Mouse (Mus musculus): Measurements from ENCODE around the gene Rer1. TPM values are rescaled to one million over a fixed set of nuclear protein-coding genes. Genes with fewer than 3 reads are reported as not detected.

Gene Rer1
- polyA plus RNA-seq, 2 experiments from 2014 or later: 84.8 to 110 TPM

DNA sequence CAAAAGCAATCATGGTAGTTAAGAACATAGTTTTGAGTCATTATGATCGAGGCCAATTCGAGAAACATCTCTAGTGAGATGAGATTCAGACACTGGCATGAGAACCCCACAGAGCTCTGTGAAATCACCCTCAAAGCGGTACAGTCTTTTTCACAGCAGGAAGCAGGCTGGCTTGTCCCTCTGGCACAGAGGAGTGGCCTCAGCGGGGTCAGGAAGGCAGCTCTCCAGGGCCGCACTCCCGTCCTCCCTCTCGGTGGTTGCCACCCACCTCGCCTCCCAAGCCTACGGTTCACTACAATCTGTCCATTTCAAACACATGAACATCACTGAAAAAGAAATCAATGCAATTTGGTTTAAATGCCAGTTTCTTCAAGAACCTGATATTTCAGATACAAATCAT, 11.8 kb downstream of the Rer1 start:
- ATAC-seq: no peak

DNA sequence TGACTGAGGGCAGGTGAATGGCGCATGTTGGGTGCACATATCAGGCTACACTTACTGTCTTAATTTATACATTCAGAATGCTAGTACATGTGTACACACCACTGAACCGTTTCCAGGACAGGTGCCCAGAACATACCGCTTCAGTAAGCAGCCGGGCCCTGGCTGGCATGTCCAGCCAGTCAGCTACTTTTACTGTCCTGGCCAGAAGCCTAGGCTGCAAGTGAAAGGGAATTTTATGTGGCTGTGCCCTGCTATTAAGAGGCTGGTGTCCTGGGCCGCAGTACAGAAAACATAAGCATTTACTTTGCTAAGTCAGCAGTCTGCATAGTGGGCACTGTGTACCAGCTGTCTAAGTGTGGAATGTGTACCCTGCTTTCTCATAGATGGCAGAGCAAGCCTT, 15.3 kb downstream of the Rer1 start:
- ATAC-seq: no peak

DNA sequence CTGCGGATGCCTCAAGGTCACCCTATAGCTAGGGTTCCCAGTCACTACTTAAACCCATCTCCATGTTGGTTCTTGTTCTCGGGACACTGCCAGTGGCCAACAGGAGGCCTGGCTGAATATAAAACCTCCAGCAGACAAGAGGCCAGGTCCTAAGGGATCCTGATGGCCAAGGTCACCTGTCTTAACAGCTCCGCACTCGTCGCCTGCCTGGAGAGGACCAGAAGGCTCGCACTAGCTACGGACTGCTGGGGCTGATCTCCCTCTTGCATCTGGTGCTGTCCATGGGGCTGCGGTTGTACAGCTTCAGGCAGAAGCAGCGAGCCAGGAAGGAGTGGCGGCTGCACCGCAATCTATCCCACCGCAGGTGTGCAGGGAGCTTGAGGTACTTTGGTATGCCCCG, 16.0 kb downstream of the Rer1 start:
- ATAC-seq: no peak

DNA sequence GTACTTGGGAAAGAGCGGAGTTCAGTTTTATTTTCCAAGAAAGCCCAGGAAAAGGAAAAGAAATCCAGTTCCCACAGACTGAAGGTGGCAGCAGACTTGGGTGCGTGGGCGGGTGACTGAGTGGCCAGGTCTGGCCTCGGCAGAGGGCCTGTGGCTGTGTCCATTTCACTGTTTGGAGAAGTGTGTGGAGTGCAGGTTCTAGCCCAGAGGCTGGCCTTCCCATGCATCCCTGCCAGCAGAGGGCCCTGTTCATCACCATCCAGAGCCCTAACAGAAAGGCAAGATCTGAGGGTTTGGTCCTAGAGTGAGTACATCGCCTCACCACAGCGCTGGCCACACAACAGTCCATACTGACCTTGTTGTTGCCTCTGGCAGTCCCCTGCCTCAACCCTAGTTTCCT, 17.0 kb downstream of the Rer1 start:
- no peak for ATAC-seq

DNA sequence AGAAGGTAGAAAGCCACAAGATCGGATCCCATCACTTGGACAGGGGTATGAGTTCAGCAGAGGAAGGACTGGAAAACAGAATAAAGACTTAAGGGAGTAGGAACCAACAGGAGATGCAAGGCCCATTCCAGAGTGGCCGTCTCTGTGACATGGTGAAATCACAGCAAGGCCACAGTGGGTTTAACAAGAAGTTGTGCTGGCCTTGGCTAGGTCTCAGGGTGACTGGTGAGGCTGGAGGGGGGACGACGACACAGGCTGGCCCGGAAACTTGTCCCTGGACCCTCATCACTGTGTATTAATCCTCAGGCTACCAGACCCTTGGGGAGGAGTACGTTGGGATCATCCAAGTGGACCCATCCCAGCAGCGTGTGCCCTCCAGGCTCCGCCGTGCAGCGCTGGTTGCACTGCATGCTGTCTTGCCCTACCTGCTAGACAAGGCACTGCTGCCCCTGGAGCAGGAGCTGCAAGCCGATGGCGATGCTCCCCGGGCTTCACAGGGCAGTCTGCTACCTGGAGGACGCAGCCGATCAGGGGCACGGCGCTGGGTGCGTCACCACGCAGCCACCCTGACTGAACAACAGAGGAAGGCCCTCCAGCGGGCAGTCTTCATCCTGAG, 17.7 kb downstream of the Rer1 start:
- no peak for ATAC-seq

DNA sequence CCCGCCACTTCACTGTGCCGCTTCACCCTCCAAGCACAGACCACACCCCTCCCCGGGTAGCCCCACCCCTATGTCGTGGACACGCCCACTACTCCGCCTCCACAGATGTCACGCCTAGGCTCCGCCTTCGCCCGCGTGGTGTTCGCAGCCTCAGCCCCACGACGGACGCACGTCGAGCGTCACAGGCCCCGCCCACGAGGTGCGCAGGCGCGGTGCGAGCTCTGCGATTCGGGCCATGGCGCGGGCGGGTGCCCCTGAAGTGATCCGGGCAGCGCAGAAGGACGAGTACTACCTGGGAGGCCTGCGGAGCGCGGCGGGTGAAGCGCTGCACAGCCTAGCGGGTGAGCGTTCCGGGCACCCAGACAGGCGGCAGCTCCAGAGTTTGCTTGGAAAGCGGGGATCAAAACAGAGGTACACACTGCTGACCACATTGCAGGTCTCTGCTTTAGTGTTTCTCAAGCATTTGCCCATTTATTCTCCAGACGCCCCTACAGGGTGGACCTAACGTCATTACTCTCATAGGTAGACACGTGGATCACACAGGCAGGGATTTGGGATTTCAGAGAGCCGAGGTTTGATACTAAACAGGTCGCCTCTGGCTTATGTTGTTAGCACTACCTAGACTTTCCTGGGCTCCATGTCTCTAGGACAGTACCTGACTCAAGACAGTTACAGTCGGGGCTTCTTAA, 19.2 kb downstream of the Rer1 start, which contains the start of gene Pex10:
TSS of gene Pex10 (plus strand) at position 183 of the 689 bp plus-strand sequence.
- ATAC-seq: peak; percentile 94

DNA sequence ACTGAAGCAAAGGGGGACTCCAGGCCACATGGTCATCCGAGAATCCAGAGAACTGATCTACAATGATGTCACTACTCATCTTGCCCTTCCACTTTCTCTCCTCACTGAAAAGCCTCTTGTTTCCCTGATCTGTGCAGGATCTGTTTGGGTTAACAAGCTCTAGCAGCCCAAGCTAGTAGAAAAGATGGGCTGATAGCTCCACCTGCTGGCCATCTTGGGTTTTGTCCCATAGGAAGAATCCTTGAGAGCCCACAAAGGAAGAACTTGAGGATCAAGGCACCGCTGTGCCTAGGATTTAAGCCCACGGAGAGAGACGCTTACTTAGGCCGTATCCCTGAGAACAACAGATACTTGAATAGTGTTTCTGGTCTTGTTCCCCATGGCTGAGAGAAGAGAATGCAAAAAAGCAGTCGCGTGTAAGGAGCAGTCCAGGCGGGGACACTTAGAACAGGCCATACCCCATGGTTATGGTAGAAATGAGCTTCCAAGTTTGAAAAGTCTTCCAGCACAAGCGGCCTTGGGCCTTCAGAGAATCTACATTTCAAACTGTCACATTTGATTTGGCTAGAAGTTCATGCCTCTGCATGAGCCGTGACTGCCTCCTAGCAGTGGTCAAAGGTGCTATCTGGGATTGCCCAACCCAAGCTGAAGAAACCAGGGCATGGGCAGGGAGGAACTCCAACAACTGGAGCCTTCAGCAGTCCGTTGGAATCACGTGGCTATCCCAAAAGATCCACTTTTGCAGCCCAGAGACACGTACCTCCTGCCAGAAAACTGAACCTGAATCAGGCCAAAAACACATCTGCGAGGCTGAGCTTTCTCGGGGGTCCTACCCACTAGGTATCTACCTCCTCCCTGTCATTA, 20.0 kb downstream of the Rer1 start:
- peak; percentile 40 for ATAC-seq

DNA sequence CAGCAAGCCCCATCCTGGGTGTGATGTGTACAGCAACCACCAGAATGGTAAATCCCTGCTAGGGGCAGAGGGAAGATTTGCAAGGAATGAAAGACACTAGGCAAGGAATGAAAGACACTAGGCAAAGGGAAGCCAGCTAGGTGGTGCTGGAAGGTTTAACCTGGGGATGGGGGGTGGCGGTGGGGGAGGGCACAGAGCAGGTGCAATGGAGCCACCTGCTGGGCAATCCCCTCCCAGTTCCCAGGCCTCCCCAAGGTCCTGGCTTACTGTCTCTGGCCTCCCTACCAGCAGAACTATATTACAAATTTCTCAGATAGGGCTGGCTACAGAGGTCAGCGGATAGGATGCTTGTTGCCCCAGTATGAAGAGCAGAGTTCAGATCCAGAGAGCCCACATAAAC, 21.7 kb downstream of the Rer1 start:
- ATAC-seq: no peak

DNA sequence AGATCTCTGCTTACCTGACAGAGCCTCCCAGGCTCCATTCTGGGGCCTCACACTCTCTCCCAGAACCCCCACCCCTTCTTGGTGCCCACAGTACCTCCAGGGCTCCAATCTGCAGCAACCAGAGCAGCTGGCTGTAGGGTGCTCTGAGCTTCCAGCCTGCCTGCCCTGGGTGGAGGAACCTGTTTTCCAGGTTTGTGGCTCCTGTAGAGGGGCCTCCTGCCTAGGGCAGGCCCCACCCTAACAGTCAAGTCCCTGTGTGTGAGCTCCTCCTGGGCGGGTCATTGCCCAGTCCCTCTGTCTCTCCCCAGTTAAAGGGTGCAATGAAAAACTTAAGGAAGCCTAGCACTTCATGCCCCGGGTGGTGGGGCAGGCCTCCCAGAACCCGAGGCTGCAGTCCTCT, 22.3 kb downstream of the Rer1 start:
- ATAC-seq: no peak

DNA sequence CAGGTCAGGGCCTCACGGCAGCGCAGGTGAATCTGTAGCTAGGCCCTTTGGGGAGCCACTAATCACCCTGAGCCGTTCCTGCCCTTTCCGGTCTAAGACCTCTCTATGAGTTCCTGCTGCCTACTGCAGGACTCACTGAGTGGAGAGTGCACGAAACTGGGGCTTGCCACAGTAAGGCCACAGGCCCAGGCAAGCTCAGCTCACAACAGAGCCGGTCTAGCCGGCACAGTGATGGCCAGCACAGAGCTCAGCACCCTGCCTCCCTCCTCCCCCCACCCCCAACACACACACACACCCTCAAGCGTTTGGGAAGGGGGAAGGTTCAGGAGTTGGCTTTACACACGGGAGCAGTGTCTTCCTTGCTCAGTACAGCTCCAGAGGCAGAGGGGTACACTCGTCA, 27.9 kb downstream of the Rer1 start:
- ATAC-seq: no peak

DNA sequence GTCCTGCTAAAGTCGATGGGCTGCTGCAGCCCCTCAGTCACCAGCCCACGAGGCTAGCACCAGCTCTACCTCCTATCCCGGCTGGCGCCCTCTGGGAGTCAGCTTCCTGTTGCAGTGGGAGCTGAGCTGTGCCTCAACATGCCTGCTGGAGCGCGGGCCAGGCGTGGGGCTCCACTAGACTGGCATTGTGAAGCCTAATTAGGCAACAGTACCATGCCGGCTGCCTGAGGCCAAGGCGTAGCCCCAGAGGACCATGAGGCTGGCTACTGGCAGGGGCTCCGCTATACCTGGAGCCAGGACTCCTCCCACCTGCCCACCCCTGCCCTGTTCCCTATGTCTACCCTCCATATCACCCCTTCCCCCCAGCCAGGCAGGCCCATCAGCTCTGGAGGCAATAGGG, 29.5 kb downstream of the Rer1 start, which contains the start of gene Plch2:
TSS of gene Plch2 (minus strand) at position 61 of the 400 bp plus-strand sequence.
- ATAC-seq: no peak

DNA sequence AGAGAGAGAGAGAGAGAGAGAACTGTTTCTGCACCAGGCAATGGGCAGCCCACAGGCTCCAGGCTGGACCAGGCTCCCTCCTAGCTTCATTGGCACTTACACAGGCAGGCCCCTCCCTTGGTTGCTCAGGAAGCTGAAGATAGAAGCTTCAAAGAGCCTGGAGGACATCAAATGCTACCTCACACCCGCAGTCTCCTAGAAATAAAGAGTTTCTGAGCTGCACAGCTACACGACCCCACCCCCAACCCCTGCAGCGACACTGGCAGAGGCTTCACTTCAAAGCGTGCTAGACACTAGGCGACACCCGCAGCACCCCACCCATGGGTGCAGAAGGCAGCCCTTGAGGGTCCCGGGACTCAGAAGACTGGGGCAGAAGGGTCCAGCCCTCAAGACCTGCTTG, 36.1 kb downstream of the Rer1 start:
- peak; percentile 64 for ATAC-seq

DNA sequence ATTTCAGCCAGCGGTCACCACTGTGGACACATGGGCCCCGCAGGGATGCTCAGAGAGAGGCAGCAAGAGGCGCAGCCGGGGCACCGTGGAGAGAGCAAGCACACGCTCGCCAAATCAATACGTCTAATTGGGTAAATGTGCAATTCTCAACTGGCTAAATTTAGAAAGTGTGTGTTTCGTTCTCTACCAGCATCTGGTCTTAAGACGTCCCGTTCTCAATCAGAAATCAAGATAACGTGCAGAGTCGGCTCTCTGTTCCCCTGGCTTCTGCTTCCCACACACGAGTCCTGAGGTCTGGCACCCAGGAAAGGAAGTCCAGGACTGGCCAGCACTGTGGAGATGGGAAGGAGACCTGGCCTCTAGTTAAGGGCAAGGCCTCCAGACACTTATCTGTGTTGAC, 39.5 kb downstream of the Rer1 start:
- ATAC-seq: no peak

DNA sequence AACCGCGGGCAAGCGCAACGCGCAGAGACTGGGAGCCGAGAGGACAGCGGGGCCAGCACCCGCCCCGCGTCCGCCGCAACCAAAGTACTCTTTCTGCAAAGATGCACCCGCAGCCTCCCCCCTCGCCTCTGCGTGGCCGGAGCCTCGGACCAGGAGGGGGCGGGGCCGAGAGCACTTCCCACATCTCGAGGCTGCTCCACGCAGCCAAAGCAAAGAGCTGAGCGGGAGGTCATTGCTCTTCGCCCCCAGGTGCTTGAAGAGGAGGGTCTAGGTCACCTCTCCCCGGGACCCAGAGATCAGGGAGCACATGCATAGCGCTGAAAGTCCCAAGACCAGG, 42.9 kb downstream of the Rer1 start:
- no peak for ATAC-seq

DNA sequence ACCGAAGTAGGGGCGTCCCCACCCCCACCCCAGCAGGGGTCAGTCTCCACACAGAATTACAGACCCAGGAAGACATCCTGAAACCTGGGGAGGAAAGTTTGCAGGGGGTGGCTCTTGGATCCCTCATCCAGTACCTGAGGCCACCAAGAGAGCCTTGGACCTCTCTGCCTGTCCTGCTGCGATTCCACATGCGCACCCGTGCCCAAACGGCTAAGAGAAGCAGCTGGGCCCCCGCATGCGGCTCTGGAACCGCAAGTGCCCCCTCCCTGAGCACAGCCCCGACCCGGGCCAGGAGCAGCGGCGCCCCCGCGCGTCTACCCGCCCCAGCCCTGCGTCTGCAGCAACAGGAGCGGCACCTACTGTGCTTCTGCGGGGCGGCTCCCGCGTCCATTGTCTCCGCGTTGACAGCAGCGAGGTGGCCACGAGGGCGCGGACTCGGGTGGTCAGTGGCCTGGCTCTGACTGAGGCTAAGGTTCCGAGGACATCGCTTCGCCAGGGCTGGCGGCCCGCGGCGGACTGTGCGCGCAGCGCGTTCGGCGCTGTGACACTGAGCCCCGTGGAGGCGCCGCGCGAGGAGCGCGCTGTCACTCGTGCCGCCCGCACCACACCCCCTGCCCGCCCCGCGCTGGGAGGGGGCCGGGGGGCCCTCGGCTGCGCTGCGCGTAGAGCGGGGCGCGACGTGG, 43.4 kb downstream of the Rer1 start:
- ATAC-seq: no peak

DNA sequence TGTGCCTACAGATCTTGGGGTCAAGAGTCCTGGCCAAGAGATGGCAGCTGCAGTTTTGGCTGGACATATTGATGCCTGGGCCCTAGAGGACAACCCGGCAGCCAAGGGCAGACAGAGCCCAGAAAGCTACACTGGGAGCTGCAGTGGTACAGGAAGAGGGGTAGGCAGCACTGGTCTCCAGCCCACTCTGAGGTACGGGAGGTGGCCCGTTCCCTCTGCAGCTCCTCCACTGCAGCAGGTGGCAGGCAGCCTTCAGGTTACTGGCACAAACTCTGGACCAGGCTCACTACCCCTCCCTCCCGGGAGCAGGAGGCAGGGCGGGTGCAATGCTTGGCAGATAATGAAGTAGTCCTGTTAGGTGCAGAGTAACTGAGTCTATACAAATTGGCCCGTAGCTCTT, 45.5 kb downstream of the Rer1 start:
- ATAC-seq: no peak

DNA sequence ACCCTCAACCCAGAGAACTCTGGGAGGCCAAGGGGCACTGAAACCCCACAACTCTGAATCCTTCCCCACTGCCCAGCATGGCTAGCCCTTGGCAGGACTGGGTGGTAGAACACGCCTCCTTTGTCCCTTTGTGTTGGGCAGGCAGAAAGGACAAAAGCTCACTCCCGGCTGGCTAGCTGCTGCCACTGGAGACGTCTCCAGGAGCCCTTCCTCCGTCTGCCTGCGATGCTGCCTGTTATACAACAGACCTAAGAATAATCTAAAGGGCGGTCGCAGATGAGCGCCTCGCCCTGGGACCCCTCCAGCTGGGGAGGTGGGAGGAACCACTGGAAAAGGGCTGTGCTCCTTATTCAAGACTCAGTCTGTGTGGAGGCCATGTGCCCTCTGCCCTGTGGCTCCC, 46.0 kb downstream of the Rer1 start:
- ATAC-seq: no peak

DNA sequence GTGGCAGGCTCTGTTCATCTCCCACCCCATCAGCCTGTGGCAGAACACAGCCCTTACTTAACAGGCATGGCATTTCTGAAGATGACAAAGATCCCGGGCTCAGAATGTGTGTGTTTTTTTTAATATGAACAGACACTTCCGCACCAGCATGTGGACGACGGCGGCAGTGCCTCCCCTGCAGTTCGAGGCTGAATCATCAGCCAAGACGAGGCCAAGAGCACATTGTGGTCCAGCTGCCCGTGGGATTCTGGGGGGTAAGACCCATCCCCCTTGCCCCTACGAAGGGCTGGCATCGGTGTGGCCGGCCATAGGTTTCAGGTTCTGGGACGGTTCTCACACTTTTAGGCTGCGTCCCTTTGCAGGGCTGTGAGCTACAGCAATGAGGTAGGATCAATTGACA, 51.4 kb downstream of the Rer1 start:
- ATAC-seq: no peak

DNA sequence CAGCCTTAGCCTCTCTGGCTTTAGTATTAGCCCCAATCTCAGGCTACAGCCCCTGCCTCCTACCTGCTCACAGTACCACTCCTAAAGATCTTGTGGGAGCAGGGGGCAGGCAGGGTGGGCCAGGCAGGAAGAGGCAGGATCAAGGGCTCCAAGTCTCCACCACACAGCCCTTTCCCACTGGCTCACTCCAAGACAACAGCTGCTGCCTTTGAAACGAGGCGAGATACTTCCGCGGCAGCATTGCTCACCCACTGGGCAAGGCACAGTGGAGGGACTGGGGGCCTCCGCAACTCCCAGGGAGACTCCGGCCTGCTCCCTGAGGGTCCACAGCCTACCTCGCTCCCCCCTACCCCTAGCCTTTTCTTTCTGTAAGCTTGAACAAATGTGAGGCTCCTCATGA, 52.0 kb downstream of the Rer1 start:
- ATAC-seq: no peak

DNA sequence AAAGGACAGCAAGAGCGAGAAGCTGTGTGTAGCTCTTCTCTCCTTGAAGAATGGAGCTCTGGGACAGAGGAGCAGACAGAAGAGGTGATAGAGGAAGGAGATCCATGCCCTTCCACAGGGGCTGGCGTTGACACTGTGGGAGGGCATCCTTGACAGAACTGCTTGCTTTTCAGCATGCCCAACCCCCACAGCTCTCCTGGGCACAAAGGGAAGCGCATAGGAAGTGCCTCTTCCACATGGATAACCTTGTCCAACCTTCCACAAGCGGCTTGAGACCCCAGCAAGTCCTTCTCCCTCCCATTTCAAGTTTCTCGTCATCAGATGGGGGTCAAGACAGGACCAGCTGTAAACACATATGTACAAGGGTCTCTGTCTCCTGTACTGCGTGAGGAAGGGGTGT, 53.1 kb downstream of the Rer1 start:
- ATAC-seq: no peak

DNA sequence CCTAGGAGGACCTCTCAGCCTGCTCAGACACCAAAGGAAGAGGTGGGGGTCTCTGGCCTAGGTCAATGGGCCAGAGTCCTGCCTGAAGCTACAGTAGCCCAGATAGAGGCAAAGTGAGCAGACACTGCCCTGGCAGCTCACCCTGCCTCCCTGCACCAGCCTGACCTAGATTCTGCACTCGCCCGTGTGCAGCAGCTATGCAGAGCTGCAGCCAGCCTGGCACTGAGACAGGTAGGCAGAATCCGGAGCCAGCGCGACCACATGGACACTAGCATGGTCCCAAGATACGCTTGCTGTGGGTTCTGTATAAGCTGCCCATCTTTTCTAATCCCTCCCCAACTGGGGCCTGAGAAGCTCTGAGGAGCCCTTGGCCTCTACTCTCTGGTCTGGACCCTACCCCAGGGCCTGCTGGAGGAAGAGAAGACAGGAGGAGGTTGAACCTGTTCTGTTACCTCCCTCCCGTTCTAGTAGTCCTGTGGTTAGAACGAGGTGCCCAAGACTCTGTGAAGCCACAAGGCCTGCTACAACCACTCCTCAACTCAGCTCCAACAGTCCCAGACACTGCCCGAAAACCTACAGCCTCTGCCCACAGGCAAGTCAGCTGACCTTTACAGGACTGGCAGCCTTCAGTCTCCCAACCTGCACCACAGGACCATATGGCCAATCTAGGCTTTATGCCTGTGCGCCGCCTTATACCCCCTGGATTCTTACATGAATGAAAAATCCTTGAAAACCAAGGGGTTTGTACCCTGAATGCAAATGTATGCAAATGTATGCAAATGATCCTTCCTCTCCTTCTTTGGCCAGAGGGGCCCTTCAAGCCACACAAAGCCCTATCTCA, 61.8 kb downstream of the Rer1 start:
- ATAC-seq: no peak

Measured in CD4-positive, CD25-positive, alpha-beta regulatory T cell, adult 4 months (primary cell).